Mouse (Mus musculus): ENCODE data around the gene Cutc. TPM values are rescaled to one million over a fixed set of nuclear protein-coding genes. Genes with fewer than 3 reads are reported as not detected.

Gene Cutc
- polyA plus RNA-seq, 1 experiment from 2014 or later = 22.3 TPM

GRCm38 (mm10) chr19:43722891-43723290 lies 29.9 kb upstream of the Cutc start:
- no peaks in the 10 kb centered on the region for H3K27me3 ChIP-seq (replicated peaks; ENCODE audit: control insufficient read depth, insufficient read depth, low read length)
- peaks cover 3% of the 10 kb centered on the region; the same call in 1 of the 2 replicates for H3K4me1 ChIP-seq (replicated peaks; ENCODE audit: control insufficient read depth, insufficient read depth, low read length)
- H3K9ac ChIP-seq (ENCODE audit: low read depth, low read length) = no peak overlapping the region
- 71% methylated on average over 8 of the region's 8 CpGs for WGBS
- no peak for ATAC-seq (replicated peaks; ENCODE audit: low FRiP score)
- no peak overlapping the region for H3K4me2 ChIP-seq
- DNase-seq (ENCODE audit: low spot score) = no peak
- H3K36me3 ChIP-seq (ENCODE audit: control insufficient read depth, insufficient read depth, low read length) = peaks cover 10% of the 10 kb centered on the region
- no peak overlapping the region for H3K4me3 ChIP-seq (ENCODE audit: low read depth, low read length)
- H3K27ac ChIP-seq (ENCODE audit: low read depth, low read length) = no peak overlapping the region
- H3K9me3 ChIP-seq (ENCODE audit: control insufficient read depth, low read length) = no peaks in the 10 kb centered on the region

DNA sequence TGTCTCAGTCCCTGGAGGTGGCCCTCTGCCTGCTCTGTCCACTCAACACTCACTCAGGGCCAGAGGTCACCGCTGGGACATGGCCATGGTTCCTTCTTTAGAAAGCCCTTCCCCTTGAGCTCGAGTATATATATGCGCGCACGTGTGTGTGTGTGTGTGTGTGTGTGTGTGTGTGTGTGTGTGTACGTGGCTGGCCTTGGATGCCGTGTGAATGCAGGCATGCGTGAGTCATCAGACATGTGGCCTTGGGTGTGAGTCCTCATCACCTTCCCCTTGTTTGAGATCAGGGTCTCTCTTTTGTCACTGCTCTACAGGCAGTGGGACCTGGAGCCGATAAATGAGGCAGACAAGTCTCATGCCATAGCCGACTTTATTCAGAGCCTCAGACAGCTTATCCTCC lies 29.3 kb upstream of the Cutc start:
- Histone ChIP-seq H3K27me3 (replicated peaks; ENCODE audit: control insufficient read depth, insufficient read depth, low read length) (no peaks in the 10 kb centered on the region), H3K36me3 (ENCODE audit: control insufficient read depth, insufficient read depth, low read length) (peaks cover 8% of the 10 kb centered on the region), H3K27ac (ENCODE audit: low read depth, low read length) (no peak overlapping the region), H3K9me3 (ENCODE audit: control insufficient read depth, low read length) (no peaks in the 10 kb centered on the region), H3K4me1 (replicated peaks; ENCODE audit: control insufficient read depth, insufficient read depth, low read length) (peaks cover 3% of the 10 kb centered on the region; the same call in 1 of the 2 replicates), H3K9ac (ENCODE audit: low read depth, low read length) (no peak overlapping the region), H3K4me2 (no peak overlapping the region), H3K4me3 (ENCODE audit: low read depth, low read length) (no peak overlapping the region)
- DNase-seq (ENCODE audit: low spot score) (no peak), ATAC-seq (replicated peaks; ENCODE audit: low FRiP score) (no peak)
- WGBS = 78% methylated on average over 10 of the region's 10 CpGs

- no peaks in the 10 kb centered on the region for H3K27me3 ChIP-seq (replicated peaks; ENCODE audit: control insufficient read depth, insufficient read depth, low read length)
- no peaks in the 10 kb centered on the region for H3K9me3 ChIP-seq (ENCODE audit: control insufficient read depth, low read length)
- no peak for ATAC-seq (replicated peaks; ENCODE audit: low FRiP score)
- no peak overlapping the region for H3K4me3 ChIP-seq (ENCODE audit: low read depth, low read length)
- H3K36me3 ChIP-seq (ENCODE audit: control insufficient read depth, insufficient read depth, low read length) = peaks cover 8% of the 10 kb centered on the region
- H3K4me2 ChIP-seq = no peak overlapping the region
- no peak overlapping the region for H3K27ac ChIP-seq (ENCODE audit: low read depth, low read length)
- 93% methylated on average over 20 of the region's 20 CpGs for WGBS
- H3K9ac ChIP-seq (ENCODE audit: low read depth, low read length) = no peak overlapping the region
- DNase-seq (ENCODE audit: low spot score) = no peak
- H3K4me1 ChIP-seq (replicated peaks; ENCODE audit: control insufficient read depth, insufficient read depth, low read length) = peaks cover 3% of the 10 kb centered on the region; the same call in 1 of the 2 replicates
Observed at GRCm38 (mm10) chr19:43724194-43724593, 28.6 kb upstream of the Cutc start.

- H3K36me3 ChIP-seq (ENCODE audit: control insufficient read depth, insufficient read depth, low read length) = peaks cover 8% of the 10 kb centered on the region
- DNase-seq (ENCODE audit: low spot score) = no peak
- no peak overlapping the region for H3K9ac ChIP-seq (ENCODE audit: low read depth, low read length)
- peaks cover 8% of the 10 kb centered on the region; the same call in 1 of the 2 replicates for H3K4me1 ChIP-seq (replicated peaks; ENCODE audit: control insufficient read depth, insufficient read depth, low read length)
- no peak overlapping the region for H3K4me3 ChIP-seq (ENCODE audit: low read depth, low read length)
- H3K27me3 ChIP-seq (replicated peaks; ENCODE audit: control insufficient read depth, insufficient read depth, low read length) = no peaks in the 10 kb centered on the region
- WGBS = 89% methylated on average over 7 of the region's 7 CpGs
- no peak for ATAC-seq (replicated peaks; ENCODE audit: low FRiP score)
- H3K9me3 ChIP-seq (ENCODE audit: control insufficient read depth, low read length) = no peaks in the 10 kb centered on the region
- H3K27ac ChIP-seq (ENCODE audit: low read depth, low read length) = no peak overlapping the region
- H3K4me2 ChIP-seq = no peak overlapping the region
Observed at GRCm38 (mm10) chr19:43724821-43725220, 28.0 kb upstream of the Cutc start.

- WGBS = 85% methylated on average over 15 of the region's 15 CpGs
- no peak overlapping the region for H3K4me2 ChIP-seq
- no peak overlapping the region for H3K9ac ChIP-seq (ENCODE audit: low read depth, low read length)
- ATAC-seq (replicated peaks; ENCODE audit: low FRiP score) = no peak
- peaks cover 8% of the 10 kb centered on the region; the same call in 1 of the 2 replicates for H3K4me1 ChIP-seq (replicated peaks; ENCODE audit: control insufficient read depth, insufficient read depth, low read length)
- H3K27ac ChIP-seq (ENCODE audit: low read depth, low read length) = no peak overlapping the region
- H3K4me3 ChIP-seq (ENCODE audit: low read depth, low read length) = no peak overlapping the region
- no peaks in the 10 kb centered on the region for H3K9me3 ChIP-seq (ENCODE audit: control insufficient read depth, low read length)
- H3K36me3 ChIP-seq (ENCODE audit: control insufficient read depth, insufficient read depth, low read length) = peaks cover 8% of the 10 kb centered on the region; the same call in 1 of the 2 replicates
- H3K27me3 ChIP-seq (replicated peaks; ENCODE audit: control insufficient read depth, insufficient read depth, low read length) = no peaks in the 10 kb centered on the region
- no peak for DNase-seq (ENCODE audit: low spot score)
Observed at GRCm38 (mm10) chr19:43726510-43727146, 26.2 kb upstream of the Cutc start.

- Histone ChIP-seq H3K4me1 (replicated peaks; ENCODE audit: control insufficient read depth, insufficient read depth, low read length) (0 out of 2 replicates have a peak, but pooled peaks cover 4% of the 10 kb centered on the region), H3K27me3 (replicated peaks; ENCODE audit: control insufficient read depth, insufficient read depth, low read length) (no peaks in the 10 kb centered on the region), H3K4me2 (peak overlapping the region; percentile 44), H3K36me3 (ENCODE audit: control insufficient read depth, insufficient read depth, low read length) (peaks cover 8% of the 10 kb centered on the region), H3K9me3 (ENCODE audit: control insufficient read depth, low read length) (no peaks in the 10 kb centered on the region), H3K9ac (ENCODE audit: low read depth, low read length) (no peak overlapping the region; the same call in 1 of the 2 replicates), H3K27ac (ENCODE audit: low read depth, low read length) (no peak overlapping the region), H3K4me3 (ENCODE audit: low read depth, low read length) (no peak overlapping the region)
- 40% methylated on average over 22 of the region's 22 CpGs for WGBS
- DNase-seq (ENCODE audit: low spot score) (peak; percentile 51), ATAC-seq (replicated peaks; ENCODE audit: low FRiP score) (no peak)
Observed at GRCm38 (mm10) chr19:43729296-43730036, 23.3 kb upstream of the Cutc start.

GRCm38 (mm10) chr19:43730037-43730428 lies 22.8 kb upstream of the Cutc start:
- no peak for ATAC-seq (replicated peaks; ENCODE audit: low FRiP score)

DNA sequence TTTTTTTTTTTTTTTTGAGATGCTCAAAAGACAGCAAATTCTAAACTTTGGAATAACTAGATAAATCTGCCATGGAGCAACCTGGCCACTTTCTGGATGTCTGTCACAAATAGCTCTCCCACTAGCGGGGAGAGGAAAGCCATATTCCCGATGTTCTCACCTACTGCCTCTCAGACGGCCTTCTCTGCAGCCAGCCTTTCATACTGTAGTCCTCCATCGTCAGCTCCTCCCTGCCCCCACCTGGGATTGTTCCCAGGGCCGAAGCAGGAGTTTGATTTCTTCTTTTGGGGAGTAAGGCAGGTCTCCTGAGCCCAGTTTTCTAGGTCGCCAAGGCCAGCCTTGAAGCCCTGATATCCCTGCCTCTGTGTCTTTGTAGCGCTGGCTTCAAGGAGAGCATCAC lies 21.6 kb upstream of the Cutc start:
- Histone ChIP-seq H3K27me3 (replicated peaks; ENCODE audit: control insufficient read depth, insufficient read depth, low read length) (no peaks in the 10 kb centered on the region), H3K9me3 (ENCODE audit: control insufficient read depth, low read length) (no peaks in the 10 kb centered on the region), H3K4me2 (no peak overlapping the region), H3K4me3 (ENCODE audit: low read depth, low read length) (no peak overlapping the region), H3K27ac (ENCODE audit: low read depth, low read length) (no peak overlapping the region), H3K9ac (ENCODE audit: low read depth, low read length) (no peak overlapping the region), H3K4me1 (replicated peaks; ENCODE audit: control insufficient read depth, insufficient read depth, low read length) (0 out of 2 replicates have a peak, but pooled peaks cover 4% of the 10 kb centered on the region), H3K36me3 (ENCODE audit: control insufficient read depth, insufficient read depth, low read length) (peaks cover 8% of the 10 kb centered on the region; the same call in 1 of the 2 replicates)
- ATAC-seq (replicated peaks; ENCODE audit: low FRiP score) = no peak
- no peak for DNase-seq (ENCODE audit: low spot score)
- 73% methylated on average over 7 of the region's 7 CpGs for WGBS

More at GRCm38 (mm10) chr19:43730037-43730428, 22.8 kb upstream of the Cutc start:
- H3K4me1 ChIP-seq (replicated peaks; ENCODE audit: control insufficient read depth, insufficient read depth, low read length) = 0 out of 2 replicates have a peak, but pooled peaks cover 4% of the 10 kb centered on the region
- H3K4me2 ChIP-seq = peak overlapping the region; percentile 44
- 40% methylated on average over 8 of the region's 8 CpGs for WGBS
- no peaks in the 10 kb centered on the region for H3K9me3 ChIP-seq (ENCODE audit: control insufficient read depth, low read length)
- H3K9ac ChIP-seq (ENCODE audit: low read depth, low read length) = no peak overlapping the region; the same call in 1 of the 2 replicates
- H3K36me3 ChIP-seq (ENCODE audit: control insufficient read depth, insufficient read depth, low read length) = peaks cover 11% of the 10 kb centered on the region
- no peaks in the 10 kb centered on the region for H3K27me3 ChIP-seq (replicated peaks; ENCODE audit: control insufficient read depth, insufficient read depth, low read length)
- no peak overlapping the region for H3K4me3 ChIP-seq (ENCODE audit: low read depth, low read length)
- no peak overlapping the region for H3K27ac ChIP-seq (ENCODE audit: low read depth, low read length)
- no peak for DNase-seq (ENCODE audit: low spot score)

Measured in liver, embryonic 11.5 days (tissue).